Mouse (Mus musculus): ENCODE data around the gene Xpo4. TPM values are rescaled to one million over a fixed set of nuclear protein-coding genes. Genes with fewer than 3 reads are reported as not detected.

Xpo4 gene
- polyA plus RNA-seq, 1 experiment: not detected

DNA sequence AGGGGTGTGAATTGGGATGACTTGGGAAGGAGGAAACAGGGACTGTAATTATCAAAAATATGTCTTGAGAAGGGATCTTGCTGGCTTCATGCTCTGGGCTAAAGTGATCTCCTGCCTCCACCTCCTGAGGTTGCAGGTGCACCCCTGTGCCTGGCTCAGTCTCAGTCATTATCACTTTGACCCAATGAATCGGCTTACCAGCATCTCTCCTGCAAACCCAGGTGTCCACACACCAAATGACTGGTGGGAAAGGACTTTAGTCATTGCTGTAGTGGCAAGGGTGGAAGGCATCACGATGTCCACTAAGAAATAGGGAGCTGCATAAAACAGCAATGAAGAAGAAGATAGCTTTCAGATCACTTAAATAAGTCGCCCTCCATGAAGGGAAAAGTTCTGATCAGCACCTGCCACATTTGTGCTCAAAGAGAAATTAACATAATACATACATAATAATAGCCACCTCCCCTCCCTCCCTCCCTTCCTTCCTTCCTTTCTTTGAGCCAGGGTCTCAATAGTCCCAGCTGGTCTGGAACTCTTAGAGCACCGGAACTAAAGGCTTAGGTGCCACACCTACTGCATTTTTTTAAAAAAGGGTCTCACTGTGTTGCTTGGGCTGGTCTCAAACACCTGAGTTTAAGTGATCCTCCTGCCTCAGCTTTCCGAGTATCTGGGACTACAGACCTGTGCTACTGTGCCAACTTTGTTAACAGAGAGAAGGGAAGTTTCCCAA, 135.3 kb downstream of the Xpo4 start:
- 53% methylated on average over 5 of the region's 5 CpGs for WGBS
- Histone ChIP-seq H3K4me1 (ENCODE audit: control insufficient read depth, insufficient read depth, low read length) (peaks cover 38% of the 10 kb centered on the region), H3K4me3 (ENCODE audit: insufficient read depth, low read depth, low read length) (no peak overlapping the region), H3K27ac (ENCODE audit: insufficient read depth, low read depth, low read length) (peak overlapping the region; percentile 91)
- TF ChIP-seq CTCF (IDR thresholded peaks at IDR 0.05; ENCODE audit: insufficient read depth, low read depth, low read length) (no peak), POLR2A (IDR thresholded peaks at IDR 0.05; ENCODE audit: insufficient read depth, low read depth, low read length) (no peak)

DNA sequence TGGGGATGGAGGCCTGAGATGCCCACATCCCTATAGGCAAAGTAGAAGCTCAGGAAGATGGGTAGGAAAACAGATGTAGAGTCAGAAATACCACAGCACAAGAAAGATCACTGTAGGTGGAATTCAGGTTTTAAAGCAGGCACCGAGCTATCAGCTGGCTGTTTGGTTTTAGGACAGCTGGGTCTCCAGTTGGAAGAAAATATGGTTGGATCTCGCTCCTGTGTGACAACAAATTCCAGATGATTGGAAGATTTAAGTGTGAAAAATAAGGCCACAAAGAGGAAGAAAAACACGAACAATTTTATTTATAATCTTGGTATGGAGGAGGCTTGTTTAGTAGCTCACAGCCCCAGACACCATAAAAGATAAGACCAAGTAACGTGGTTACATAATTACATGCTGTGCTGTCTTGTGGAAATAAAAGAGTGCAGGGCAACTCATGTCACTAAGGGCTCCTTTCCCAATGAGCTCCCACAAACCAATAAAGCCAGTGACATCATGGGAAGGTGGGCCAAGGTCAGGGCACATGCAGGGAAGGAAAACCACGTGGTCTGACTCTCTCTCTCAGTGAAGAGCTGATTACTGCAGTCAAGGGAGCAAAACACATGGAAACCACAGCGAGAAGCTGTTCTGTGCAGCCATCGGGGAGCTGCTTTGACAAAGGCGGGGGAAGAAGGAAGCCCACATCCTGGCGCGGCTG, 136.0 kb downstream of the Xpo4 start:
- Histone ChIP-seq H3K27ac (ENCODE audit: insufficient read depth, low read depth, low read length) (peak overlapping the region; percentile 91), H3K4me3 (ENCODE audit: insufficient read depth, low read depth, low read length) (no peak overlapping the region), H3K4me1 (ENCODE audit: control insufficient read depth, insufficient read depth, low read length) (peaks cover 30% of the 10 kb centered on the region)
- no peak for TF ChIP-seq CTCF (IDR thresholded peaks at IDR 0.05; ENCODE audit: insufficient read depth, low read depth, low read length)
- TF ChIP-seq POLR2A (IDR thresholded peaks at IDR 0.05; ENCODE audit: insufficient read depth, low read depth, low read length): no peak
- WGBS: 18% methylated on average over 10 of the region's 10 CpGs

DNA sequence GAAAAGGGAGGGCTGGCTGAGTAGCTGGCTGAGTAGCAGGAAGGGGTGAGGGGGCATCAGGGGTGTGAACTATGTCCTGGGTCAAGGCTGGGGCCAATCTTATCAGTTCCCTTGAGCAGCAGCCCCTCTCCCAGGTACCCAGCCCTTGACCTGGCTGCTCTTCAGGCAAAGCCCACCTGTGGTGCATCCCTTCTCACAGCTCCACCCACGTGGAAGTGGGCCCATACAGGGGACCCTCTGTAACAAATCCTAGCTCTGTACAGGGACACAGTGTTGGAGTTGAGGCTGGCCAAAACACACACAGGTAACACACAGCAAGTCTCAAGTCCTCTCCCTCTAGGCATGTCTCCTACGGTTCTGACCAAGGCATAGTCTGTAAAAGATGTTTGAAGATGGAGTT, 137.6 kb downstream of the Xpo4 start:
- WGBS: 59% methylated on average over 2 of the region's 2 CpGs
- Histone ChIP-seq H3K4me1 (ENCODE audit: control insufficient read depth, insufficient read depth, low read length) (peaks cover 25% of the 10 kb centered on the region), H3K27ac (ENCODE audit: insufficient read depth, low read depth, low read length) (0 out of 2 replicates have a peak overlapping the region, but pooled peaks have one; percentile 21), H3K4me3 (ENCODE audit: insufficient read depth, low read depth, low read length) (no peak overlapping the region)
- TF ChIP-seq CTCF (IDR thresholded peaks at IDR 0.05; ENCODE audit: insufficient read depth, low read depth, low read length): no peak
- no peak for TF ChIP-seq POLR2A (IDR thresholded peaks at IDR 0.05; ENCODE audit: insufficient read depth, low read depth, low read length)

Other genes with a start within 250 kb of the Xpo4 start
- gene Ift88, start 241.4 kb downstream of the Xpo4 start, polyA plus RNA-seq (2012; ENCODE audit: insufficient read depth, insufficient read length, low replicate concordance, missing spikeins): not detected in 2 replicates
- gene Il17d, start 140.7 kb downstream of the Xpo4 start, polyA plus RNA-seq (2012; ENCODE audit: insufficient read depth, insufficient read length, low replicate concordance, missing spikeins): not detected in 2 replicates
- not detected in 2 replicates for gene Eef1akmt1, start 93.8 kb downstream of the Xpo4 start, polyA plus RNA-seq (2012; ENCODE audit: insufficient read depth, insufficient read length, low replicate concordance, missing spikeins)
- gene Gm49361, start 80.7 kb upstream of the Xpo4 start, polyA plus RNA-seq (2012; ENCODE audit: insufficient read depth, insufficient read length, low replicate concordance, missing spikeins): not detected in 2 replicates
- not detected in 2 replicates for gene Lats2, start 93.0 kb upstream of the Xpo4 start, polyA plus RNA-seq (2012; ENCODE audit: insufficient read depth, insufficient read length, low replicate concordance, missing spikeins)
- gene Sap18, start 132.8 kb upstream of the Xpo4 start, polyA plus RNA-seq (2012; ENCODE audit: insufficient read depth, insufficient read length, low replicate concordance, missing spikeins): not detected in 2 replicates
- not detected in 2 replicates for gene Ska3, start 160.8 kb upstream of the Xpo4 start, polyA plus RNA-seq (2012; ENCODE audit: insufficient read depth, insufficient read length, low replicate concordance, missing spikeins)
- gene Mrpl57, start 160.8 kb upstream of the Xpo4 start, polyA plus RNA-seq (2012; ENCODE audit: insufficient read depth, insufficient read length, low replicate concordance, missing spikeins): not detected in 2 replicates
- not detected in 2 replicates for gene Zdhhc20, start 224.8 kb upstream of the Xpo4 start, polyA plus RNA-seq (2012; ENCODE audit: insufficient read depth, insufficient read length, low replicate concordance, missing spikeins)